8 mouse cellular contexts compared by ENCODE assay signal in genomic region chr8:11700060-11701032, GRCm38 (mm10). TPM values are rescaled to one million over a fixed set of nuclear protein-coding genes. Genes with fewer than 3 reads are reported as not detected.
DNase-seq lines count a peak whose midpoint lies in the region; ATAC-seq and TF ChIP-seq lines count a peak whose summit lies in the region.

No protein-coding gene starts in this region.

- H3K27me3 ChIP-seq in MEL (ENCODE audit: control insufficient read depth in 1 of 2, insufficient read depth in 2 of 2, low read length in 2 of 2), result no peaks in the 10 kb centered on the region
- H3K27me3 ChIP-seq in hindbrain, embryonic 11.5 days (ENCODE audit: control insufficient read depth, insufficient read depth, low read length), result no peaks in the 10 kb centered on the region

- no peaks in the 10 kb centered on the region for H3K9me3 ChIP-seq in MEL (replicated peaks; ENCODE audit: insufficient read depth, low read length)
- H3K9me3 ChIP-seq in hindbrain, embryonic 11.5 days (ENCODE audit: control insufficient read depth, low read length), result no peaks in the 10 kb centered on the region

- H3K9ac ChIP-seq in MEL (ENCODE audit: control insufficient read depth, low read depth, low read length, poor library complexity, severe bottlenecking), result no peak overlapping the region
- H3K9ac ChIP-seq in hindbrain, embryonic 11.5 days (ENCODE audit: low read depth, low read length), result 0 out of 2 replicates have a peak overlapping the region, but pooled peaks have one; percentile 37

- peaks cover 0 to 12% of the 10 kb centered on the region in 2 experiments; a peak in 3 of 4 replicates for H3K4me1 ChIP-seq in MEL (ENCODE audit: control insufficient read depth in 1 of 2, insufficient read depth in 2 of 2, low read length in 2 of 2)
- H3K4me1 ChIP-seq in hindbrain, embryonic 11.5 days (replicated peaks; ENCODE audit: control insufficient read depth, insufficient read depth, low read length), result 0 out of 2 replicates have a peak, but pooled peaks cover 4% of the 10 kb centered on the region

- H3K36me3 ChIP-seq in MEL (ENCODE audit: control insufficient read depth in 1 of 2, insufficient read depth in 2 of 2, low read length in 2 of 2), result peaks cover 0 to 8% of the 10 kb centered on the region in 2 experiments; a peak in 2 of 4 replicates
- H3K36me3 ChIP-seq in hindbrain, embryonic 11.5 days (ENCODE audit: control insufficient read depth, insufficient read depth, low read length), result no peaks in the 10 kb centered on the region

- no peaks in the 10 kb centered on the region for H3K79me2 ChIP-seq in MEL (ENCODE audit: control insufficient read depth, insufficient read depth, low read length, poor library complexity)

- H3K4me2 ChIP-seq in hindbrain, embryonic 11.5 days (replicated peaks; ENCODE audit: low read depth, low read length), result peak overlapping the region; percentile 33

- no peak overlapping the region for H3K27ac ChIP-seq in MEL (ENCODE audit: control insufficient read depth, low read depth, low read length)
- H3K27ac ChIP-seq in hindbrain, embryonic 11.5 days (ENCODE audit: low read depth, low read length), result no peak overlapping the region

- peak; percentile 75 for DNase-seq in MEL (ENCODE audit: low read depth, low spot score)
- DNase-seq in cerebellum, adult 8-10 months, result peak; percentile 80
- DNase-seq in frontal cortex, adult 2 months (ENCODE audit: extremely low spot score in 1 of 2, low spot score in 1 of 2), result peak; percentile 39 to 90
- DNase-seq in hindbrain, embryonic 11.5 days (ENCODE audit: low spot score), result peak; percentile 87
- DNase-seq in layer of hippocampus, postnatal 10 days (ENCODE audit: low spot score in 2 of 2), result peak; percentile 89 to 90
- DNase-seq in lung, postnatal 10 days, result peak; percentile 90
- peak; percentile 82 for DNase-seq in ovary, postnatal 36 days (ENCODE audit: low spot score)
- DNase-seq in thymus, postnatal 14 days, result peak; percentile 77

- H3K4me3 ChIP-seq in MEL (ENCODE audit: control insufficient read depth in 1 of 2, insufficient read depth in 1 of 2, low read depth in 2 of 2, low read length in 2 of 2), result no peak overlapping the region
- no peak overlapping the region for H3K4me3 ChIP-seq in hindbrain, embryonic 11.5 days (ENCODE audit: low read depth, low read length)

- no peak for TF ChIP-seq POLR2A in MEL (IDR thresholded peaks at IDR 0.05; ENCODE audit: control insufficient read depth in 1 of 2, insufficient read depth in 1 of 2, low read depth in 1 of 2, low read length in 2 of 2, poor library complexity in 1 of 2)

- no peak for TF ChIP-seq EP300 in MEL (IDR thresholded peaks at IDR 0.05; ENCODE audit: low read depth in 1 of 2, low read length in 2 of 2)

- peak; percentile 95 for TF ChIP-seq RAD21 in MEL (IDR thresholded peaks at IDR 0.05; ENCODE audit: low read depth, low read length)

- peak; percentile 91 to 95 (median 94) for TF ChIP-seq CTCF in MEL (IDR thresholded peaks at IDR 0.05 in 2 of 3, conservative IDR thresholded peaks at IDR 0.05 in 1 of 3; ENCODE audit: control insufficient read depth in 1 of 3, insufficient read depth in 1 of 3, low read depth in 2 of 3, low read length in 3 of 3, poor library complexity in 1 of 3, severe bottlenecking in 1 of 3)

- peak; percentile 54; the same call in 1 of the 2 replicates for ATAC-seq in hindbrain, embryonic 11.5 days (ENCODE audit: low FRiP score)

- 42% methylated on average over 26 of the region's 26 CpGs for WGBS in hindbrain, embryonic 11.5 days

TF ChIP-seq in MEL, 35 proteins besides CTCF, POLR2A, EP300 and RAD21:
- TF ChIP-seq ZC3H11A (IDR thresholded peaks at IDR 0.05; ENCODE audit: low read depth, low read length) (peak; percentile 76), MEF2A (IDR thresholded peaks at IDR 0.05; ENCODE audit: extremely low read depth, insufficient replicate concordance, low read depth, low read length, poor library complexity, severe bottlenecking) (no peak), SMC3 (IDR thresholded peaks at IDR 0.05; ENCODE audit: low read depth, low read length) (peak; percentile 88)

RNA-seq across cellular contexts. Expression of gene 1700016D06Rik, which starts 0.5 kb away (rescaled TPM):
- not detected in 2 replicates for total RNA-seq in MEL (2012; rRNA removed)
- not detected for polyA plus RNA-seq in MEL (2012; ENCODE audit: insufficient read depth in 1 of 2, insufficient read length in 2 of 2, low read depth in 1 of 2, low replicate concordance in 2 of 2, missing spikeins in 1 of 2)
- polyA plus RNA-seq in frontal cortex, adult 2 months (2012; rRNA removed), result not detected in 2 replicates
- not detected in 2 replicates for polyA plus RNA-seq in hindbrain, embryonic 11.5 days (2014; fragmentation: Nextera tagmentation; extraction: Ambion mirVana)
- total RNA-seq in layer of hippocampus, postnatal 10 days (2021), result not detected

RNA-seq across cellular contexts. Expression of gene Arhgef7, which starts 27.2 kb away (rescaled TPM):
- total RNA-seq in MEL (2012; rRNA removed), result 18.7 and 21.0 TPM in 2 replicates
- 10 to 100 TPM in 1 of 2 experiments, not detected in 1; 36.8 TPM for polyA plus RNA-seq in MEL (2012; ENCODE audit: insufficient read depth in 1 of 2, insufficient read length in 2 of 2, low read depth in 1 of 2, low replicate concordance in 2 of 2, missing spikeins in 1 of 2)
- 85.1 and 92.8 TPM in 2 replicates for polyA plus RNA-seq in frontal cortex, adult 2 months (2012; rRNA removed)
- 54.3 and 57.0 TPM in 2 replicates for polyA plus RNA-seq in hindbrain, embryonic 11.5 days (2014; fragmentation: Nextera tagmentation; extraction: Ambion mirVana)
- total RNA-seq in layer of hippocampus, postnatal 10 days (2021), result 100 to 1,000 TPM; 164 to 169 TPM
